Mouse (Mus musculus): ENCODE data around the gene Camta1.

Gene Camta1

DNA sequence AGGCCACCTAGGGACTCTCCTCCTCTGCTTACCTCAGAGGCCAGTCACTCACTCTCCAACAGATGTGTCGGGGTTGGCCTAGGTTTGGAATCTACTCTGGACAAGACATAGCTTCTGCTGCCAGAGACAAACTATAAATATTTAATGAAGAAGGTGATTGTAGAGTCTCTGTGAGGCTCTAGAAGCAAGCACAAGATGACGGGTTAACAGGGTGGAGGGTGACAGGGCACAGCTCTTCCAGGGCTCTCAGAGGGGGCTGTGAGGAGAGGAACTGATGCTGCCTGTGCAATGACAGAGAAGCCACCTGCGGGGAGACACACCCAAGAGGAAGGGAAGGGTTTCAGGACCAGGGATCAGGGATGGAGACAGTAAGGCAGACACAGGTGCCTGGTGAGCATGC lies 682.0 kb downstream of the Camta1 start:
- DNase-seq, result no peak

DNA sequence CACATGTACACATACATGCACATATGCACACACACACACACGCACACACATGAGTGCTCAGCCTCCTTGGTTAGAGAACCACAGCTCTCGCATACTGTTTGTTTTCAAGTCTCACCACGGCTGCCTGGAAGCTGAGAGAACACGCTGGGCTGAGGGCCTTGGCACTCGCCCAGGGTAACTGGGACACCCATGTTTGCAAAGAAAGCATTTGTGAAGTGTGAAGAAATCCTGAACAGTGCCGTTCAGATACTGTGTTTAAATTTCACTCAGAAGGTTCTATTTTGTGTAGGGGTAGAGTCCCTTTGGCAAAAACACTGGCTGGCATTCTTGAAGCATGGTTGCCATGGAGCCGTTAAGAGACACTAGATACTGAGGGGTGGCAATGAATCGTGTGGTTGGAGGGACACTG lies 682.7 kb downstream of the Camta1 start:
- peak; percentile 72 for DNase-seq

DNA sequence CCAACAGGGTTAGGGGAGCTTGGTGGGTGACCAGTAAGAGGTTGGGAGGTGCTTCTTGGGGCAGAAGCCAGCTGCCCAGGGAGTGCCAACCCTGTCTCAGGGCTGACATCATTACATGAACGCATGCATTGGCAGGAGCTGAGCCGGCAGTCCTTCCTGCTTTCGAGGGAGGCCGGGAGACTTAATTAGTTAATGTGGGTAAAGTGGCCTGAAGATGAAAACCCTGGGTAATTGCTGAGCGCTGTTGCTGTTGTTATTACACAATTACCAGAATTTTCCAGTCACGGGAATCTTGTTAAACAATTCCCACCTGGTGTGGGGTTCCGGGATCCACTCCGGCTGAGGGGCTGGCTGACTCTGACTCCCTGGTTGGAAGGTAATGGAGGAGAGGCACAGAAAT lies 689.1 kb downstream of the Camta1 start:
- no peak for DNase-seq

DNA sequence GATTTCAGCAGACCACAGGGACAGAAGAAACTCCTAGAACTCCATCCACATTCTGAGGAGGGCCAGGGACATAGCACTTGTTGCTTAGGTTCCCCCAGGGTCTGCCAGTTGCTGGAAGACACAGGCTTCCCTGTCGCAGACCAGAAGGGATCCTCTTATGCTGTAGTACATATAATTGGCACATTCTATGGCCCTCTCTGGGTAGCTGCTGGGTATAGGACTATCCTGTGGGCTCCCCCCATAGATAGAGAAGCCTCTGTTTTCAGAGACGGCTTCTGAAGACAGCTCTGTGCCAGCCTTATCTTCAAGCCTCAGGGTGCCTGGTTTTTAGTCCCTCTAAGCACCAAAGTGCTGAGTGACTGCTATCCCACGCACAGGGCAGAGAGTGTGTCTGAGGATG lies 690.6 kb downstream of the Camta1 start:
- no peak for DNase-seq

DNA sequence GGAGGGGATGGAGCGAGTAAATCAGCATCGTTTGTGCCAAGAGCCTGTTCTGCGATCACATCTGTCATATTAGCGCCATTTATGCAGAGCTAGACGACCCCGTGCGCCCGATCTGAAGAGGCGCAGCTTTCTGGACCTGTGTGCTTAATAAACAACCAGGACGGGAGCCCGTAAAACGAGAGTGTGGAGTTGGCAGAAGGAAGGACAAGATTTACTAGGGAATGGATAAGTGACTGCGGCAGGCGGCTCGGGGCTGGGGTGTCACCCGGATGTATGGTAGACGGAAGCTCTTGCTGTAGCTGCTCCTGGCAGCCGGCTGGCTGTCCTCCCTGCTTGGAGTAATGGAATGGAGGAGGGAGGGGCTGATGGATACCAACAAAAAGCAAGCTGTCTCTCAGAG lies 691.0 kb downstream of the Camta1 start:
- DNase-seq, result no peak

DNA sequence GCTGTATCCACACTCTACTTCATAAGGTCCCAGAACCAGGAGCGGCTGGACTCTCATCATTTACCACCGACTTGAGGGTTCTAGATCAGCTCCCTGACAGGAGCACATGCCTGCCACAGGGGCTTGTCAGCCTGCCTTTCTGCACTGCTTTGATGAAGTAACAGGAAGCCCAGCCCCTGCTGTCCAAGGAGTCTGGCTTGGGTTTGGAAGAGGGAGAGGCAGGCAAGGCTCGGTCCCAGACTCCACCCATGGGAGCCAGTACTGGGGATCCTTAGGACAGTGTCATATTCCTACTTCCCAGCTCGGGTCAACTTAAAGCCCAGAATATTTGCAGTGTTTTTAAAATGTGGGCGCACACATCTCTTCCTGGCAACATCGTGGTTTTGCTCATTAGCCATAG lies 694.7 kb downstream of the Camta1 start:
- no peak for DNase-seq

DNA sequence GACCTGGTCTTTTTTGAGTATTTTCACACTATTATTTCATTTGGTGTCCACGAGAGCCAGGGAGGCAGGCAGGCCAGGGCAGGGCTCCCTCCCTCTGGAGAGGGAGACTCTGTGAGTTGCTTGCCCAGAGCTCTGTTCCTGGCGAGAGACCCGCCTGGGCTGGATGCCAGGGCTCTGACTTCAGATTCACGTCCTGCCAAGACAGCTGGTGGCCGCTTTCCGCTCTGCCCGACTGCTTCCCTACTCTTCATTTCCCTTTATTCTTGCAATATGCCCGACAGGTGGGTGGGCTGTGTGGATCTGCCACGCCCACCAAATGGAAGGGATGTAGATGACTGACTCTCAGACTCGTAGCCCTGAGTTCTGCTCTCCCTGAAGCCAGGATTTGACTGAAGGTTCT lies 696.1 kb downstream of the Camta1 start:
- DNase-seq, result peak; percentile 92

DNA sequence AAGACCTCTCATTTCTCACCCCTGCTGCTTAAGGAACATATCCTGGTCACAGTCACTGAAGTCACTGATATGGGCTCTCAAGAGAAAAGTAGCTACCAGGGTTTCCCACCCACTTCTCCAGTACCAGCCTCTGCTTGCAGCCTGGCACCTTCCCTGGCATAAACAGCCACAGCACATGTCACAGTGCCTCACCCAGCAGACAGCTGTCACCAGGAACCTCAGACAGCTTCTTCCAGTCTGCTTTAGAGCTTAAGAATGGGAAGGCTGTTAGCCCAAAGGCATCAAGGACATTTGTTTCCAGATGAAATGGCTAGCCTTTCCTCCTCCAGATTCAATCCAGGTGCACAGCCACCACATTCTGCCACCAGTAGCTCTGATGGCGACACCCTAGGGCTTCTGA lies 697.4 kb downstream of the Camta1 start:
- no peak for DNase-seq

DNA sequence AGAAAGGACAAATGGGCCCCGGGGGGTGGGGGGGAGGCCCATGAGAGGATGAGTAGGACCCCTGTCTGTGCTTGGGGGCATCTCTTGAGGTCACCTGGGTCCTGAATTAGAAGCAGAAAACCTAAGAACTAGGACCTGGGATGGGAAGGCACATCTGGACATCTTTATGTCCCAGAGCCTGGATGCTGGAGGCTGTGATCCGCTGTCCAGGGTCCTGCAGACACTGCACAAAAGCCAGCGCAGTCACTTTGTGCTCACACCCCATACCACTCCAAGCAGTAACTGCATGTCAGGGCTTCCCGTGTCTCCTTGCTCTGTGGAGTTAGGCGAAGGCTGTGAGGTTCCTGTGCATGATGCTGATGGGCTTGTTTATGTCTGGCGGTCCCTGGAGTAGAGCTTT lies 699.8 kb downstream of the Camta1 start:
- no peak for DNase-seq

DNA sequence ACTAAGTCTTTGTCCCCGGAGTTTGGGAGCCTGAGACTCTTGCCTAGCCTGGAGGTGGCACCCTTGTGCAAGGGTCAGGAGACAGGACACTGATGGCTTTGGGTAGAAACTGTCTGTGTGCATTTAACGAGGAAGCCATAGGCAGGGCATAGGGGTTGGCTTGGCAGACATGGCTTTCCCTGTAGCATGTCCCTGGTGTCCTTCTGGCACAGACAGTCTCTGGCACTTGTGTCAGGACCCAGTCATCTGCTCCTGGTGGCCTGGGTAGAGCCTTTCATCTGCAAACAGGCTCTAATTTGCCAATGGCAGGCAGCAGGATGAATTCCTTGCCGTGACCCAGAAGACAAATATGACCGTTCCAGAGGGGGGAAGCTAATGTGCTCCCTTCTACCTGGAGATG lies 700.7 kb downstream of the Camta1 start:
- DNase-seq, result no peak

DNA sequence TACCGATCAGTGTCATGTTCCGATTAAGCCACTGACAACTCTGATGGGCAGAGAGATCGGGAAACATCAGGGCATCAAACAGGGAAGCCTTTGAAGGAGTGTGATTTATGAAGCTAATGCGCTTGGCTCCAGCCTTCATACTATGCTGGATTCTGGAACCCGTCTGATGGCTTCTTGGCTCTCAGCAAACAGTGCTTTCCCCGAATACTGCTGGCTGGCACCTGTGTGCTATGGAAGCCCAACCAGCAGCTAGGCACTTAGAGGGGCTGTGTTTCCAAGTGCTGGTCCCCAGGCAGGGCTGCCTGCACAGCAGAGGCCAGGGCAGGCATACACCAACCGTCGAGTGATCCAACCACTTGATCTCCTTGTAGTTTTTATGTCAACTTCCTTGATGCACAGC lies 701.2 kb downstream of the Camta1 start:
- no peak for DNase-seq

DNA sequence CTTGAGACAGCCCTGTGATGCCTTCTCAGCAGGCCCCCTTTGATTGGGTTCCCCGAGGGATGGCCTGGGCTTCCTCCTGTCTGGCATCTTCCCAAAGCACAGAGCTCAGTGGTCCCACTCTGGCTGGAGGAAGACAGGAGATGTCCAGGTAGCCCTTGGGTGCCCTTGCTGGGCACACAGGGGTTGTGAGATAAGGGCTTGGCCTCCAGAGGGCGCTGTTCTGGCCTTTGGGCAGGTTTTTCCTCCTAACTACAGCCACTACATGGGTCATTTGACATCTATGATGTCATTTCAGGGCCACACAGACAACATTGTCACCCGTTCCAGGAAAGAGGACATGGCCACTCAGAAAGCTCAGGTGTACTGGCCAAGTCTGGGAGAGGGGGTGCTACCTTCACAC lies 703.4 kb downstream of the Camta1 start:
- no peak for DNase-seq

DNA sequence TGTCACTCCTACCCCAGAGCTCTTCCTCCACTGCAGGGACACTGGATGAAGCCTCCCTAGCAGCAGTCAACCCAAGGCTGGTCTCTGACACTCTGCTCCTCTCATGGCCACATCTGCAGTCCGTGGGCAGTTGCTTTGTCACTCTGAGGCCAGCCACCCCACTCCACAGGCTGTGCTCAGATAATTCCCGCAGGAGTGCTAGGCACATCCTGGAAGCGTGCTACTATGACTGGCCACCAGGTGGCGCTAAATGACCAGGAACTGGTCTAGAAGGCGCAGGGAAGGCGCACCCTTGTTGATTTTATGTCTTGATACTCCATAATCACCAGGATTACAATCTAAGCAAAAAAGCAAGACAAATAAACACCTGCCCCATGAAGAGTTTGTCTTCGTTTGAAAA lies 704.8 kb downstream of the Camta1 start:
- peak; percentile 90 for DNase-seq

DNA sequence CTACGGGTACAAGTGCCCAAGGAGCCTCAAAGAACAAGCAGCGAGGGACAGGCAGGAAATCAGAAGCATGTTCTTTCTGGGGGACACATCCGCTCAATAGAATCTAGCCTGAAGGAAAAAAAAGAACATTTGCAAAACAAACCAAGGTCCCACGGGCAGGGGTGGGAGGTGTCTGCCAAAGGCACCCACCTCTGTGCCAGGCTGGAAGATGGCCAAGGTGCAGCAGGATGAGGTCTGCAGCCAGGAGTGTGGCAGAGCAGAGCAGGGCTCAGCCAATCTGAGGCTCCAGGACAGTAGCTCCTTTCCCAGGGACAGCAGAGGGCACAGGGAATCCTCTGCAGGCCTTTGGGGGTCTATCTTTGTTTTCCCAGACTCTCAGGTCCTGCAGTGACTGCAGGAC lies 706.1 kb downstream of the Camta1 start:
- no peak for DNase-seq

DNA sequence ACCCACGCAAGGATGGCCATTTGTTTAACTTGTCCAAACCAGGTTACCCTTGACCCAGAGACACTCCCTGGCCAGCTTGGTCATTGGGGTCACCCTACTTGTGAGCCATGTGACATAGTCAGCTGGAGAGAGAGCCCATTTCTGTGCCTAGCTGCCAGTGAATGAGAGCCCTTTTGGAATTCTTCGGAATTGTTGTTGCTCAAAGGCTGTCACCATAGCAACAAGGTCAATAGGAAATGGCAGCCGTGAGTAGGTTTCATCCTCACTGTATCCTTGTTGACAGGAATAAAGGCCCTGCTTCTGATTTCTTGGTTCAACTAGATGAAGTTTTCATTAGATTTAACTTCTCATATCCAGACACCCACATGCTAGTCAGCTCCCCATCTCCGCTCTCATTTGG lies 707.4 kb downstream of the Camta1 start:
- DNase-seq, result no peak

DNA sequence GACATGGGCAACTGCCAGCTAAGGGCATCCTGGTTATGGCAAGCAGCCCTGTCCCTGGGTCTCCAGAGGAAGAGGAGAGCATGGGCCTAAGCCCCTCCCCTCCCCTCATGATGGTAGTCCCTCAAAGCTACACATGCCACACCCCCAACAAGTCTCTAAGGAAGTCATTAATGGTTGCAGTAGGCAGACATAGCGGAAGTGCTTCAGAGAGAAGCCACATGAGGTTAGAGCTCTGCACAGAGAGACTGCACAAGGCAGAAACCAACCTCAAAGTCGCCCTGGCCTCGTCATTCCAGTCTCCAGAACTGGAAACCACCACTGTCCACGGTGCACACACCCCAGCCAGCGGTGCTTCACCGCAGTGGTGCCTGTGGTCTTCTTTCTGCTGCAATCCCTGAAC lies 709.7 kb downstream of the Camta1 start:
- no peak for DNase-seq

DNA sequence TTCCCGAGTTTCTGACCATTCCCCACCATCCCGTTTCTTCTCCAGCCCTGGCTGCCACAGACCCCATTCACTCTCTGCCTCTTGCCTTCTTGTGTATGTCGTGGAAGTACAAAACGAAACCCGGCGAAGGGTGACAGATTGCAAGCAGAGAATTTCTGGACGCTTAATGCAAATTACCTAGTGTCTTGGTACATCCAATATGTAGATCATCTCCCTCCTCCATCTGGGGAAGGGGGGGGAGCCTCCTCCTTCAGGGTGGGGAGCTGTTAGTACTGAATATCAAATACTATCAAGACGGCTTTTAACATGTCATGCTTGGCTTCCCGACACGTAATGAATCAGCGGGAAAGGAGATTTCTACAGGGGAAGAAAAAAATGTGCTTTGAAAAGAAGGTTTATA lies 710.8 kb downstream of the Camta1 start:
- no peak for DNase-seq

DNA sequence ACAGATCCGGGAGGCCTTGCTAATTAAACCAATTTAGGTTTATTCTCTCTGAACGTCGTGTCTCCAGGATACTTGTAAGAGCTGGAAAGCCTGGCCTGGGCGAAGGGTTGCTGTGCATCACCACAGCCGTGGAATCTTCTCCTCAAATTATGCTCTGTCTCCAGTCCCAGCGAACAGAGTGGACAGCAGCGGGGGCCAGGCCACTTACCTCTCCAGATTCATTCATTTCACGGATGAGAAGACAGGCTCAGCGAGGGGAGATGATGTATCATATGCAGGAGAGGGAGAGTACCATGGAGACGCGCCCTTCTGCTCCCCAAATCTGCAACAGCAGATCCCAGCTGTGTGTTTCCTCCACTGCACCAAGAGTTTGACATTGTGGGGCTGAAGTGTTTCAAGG lies 711.6 kb downstream of the Camta1 start:
- no peak for DNase-seq

DNA sequence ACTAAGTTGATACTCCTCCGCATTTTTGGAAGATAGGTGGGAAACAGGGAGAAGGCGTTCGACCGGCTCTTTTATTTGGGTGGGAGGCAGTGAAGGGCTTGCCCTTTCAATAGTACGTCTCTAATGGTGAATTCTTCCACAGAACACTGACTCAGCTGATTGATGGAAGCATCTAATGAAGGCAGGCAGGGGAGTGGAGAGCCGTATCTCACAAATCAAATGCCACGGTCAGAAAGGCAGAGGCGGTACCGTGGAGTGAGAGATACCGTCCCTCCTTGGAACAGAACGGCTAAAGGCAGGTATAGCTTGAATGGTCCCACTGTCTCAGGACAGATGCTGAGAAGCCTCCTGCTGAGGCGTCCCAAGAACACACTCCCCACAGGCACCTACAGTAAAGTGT lies 714.1 kb downstream of the Camta1 start:
- no peak for DNase-seq

DNA sequence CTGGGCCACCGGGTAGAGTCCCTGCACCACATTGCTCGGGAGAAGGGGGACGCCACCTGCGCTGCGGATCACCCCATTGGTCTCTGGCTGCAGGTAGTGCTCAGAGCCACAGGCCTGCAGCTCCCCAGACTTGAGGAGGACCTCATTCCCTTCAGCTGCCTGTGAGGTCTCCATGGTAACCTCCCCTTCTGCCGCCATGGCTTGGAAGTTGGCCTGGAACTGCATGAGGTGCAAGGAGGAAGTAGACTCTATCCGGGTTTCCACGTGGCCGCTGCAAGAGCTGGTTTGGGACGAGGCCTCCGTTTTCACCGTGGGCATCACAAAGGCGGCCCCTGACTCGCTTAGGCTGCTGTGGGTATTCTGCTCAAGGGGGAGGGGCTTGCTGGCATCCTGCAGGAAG lies 717.6 kb downstream of the Camta1 start:
- no peak for DNase-seq

DNA sequence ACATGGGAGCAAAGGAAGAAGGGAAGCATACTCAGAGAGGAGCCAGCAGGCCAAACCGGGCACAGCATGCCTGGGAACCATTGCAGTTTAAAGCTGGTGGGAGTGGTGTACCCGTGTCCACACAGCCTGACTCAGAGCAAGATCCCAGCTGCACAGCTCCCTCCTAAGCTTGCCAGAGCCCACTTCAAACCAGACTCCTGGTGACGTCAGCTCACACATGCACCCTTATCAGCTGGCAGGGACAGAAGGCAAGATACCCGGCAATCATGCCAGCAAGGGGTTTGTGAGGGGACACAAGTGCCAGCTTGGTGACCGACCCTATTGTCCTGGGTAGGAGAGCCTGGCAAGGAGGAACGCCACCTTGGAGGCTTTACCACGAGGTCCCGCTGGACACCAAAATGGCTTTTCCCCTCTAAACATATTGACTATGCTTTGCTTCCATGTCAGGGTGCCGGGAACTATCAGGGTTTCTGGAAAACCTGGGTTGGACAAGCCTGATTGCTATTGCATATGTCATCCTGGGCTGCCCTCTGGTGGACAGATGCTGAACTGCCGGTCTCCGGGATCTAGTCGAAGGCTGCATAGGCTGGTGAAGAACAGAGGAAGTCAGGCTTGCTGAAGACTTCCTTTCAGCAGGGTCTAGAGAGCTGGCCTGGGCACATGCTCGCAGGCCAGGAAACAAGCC lies 720.3 kb downstream of the Camta1 start:
- peak; percentile 97 for DNase-seq

DNA sequence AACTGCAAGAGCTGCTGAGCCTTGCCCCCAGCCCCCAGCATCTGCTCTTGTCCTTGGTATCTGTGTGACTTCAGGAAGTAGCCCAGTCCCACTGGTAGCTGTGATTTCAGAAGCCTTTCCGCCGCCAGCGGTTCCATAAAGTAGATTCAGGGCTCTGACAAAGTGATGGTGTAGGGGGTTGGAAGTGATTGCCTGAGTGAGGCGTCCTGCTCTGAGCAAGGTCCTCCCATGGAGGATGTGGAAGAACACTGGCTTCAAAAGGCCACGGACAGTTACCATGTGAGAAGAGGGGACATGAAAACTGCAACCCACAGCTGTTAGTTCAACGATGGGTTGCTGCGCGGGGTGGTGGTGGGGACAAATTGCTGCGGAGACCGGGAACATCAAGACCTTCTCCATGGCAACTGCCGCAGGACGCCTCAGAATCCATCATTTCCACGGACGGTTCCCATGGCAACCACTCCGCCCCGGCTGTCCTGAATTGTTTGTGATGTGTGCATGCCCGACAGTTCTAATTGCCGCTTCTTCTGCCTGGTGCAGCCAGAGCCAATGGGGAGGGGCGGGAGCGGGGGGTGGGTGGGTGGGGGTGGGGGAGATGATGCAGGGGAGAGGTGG lies 721.2 kb downstream of the Camta1 start:
- DNase-seq, result no peak

DNA sequence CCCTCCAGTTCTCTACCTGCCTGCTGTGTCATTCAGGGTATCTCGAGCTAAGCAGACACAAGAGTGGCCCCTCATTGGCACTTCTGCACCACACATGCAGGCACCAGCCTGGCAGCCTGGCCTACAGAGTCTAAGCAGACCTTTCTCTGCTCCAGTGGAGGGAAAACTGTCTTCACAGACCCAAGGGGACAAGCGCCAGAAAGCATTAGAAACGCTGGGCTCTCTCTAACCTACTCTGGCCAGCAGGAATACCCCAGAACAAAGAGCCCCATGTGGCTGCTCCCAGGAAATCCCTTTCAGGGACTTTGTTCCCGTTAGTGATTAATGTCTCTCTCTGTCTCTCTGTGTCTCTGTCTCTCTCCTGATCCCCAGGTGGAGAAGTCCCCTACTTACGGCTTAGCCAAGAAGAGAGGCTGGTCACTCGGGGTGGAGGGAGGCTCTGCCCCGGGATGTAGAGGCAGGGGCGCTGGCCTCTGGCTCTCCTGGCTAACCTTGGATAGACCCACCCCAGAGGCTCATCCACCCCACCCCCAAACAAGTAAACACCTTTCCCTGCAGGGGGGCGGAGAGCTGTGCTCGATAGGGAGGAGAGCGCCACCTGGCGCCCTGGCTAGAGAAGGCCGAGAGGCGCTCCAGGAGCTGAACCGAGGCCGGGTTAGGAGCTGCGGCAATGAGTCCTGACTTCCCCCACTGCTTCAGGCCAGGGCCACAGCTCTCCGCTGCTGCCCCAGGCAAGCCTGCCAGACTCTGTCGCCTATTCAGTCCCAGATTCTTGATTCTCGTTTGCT lies 722.4 kb downstream of the Camta1 start:
- peak; percentile 70 for DNase-seq

DNA sequence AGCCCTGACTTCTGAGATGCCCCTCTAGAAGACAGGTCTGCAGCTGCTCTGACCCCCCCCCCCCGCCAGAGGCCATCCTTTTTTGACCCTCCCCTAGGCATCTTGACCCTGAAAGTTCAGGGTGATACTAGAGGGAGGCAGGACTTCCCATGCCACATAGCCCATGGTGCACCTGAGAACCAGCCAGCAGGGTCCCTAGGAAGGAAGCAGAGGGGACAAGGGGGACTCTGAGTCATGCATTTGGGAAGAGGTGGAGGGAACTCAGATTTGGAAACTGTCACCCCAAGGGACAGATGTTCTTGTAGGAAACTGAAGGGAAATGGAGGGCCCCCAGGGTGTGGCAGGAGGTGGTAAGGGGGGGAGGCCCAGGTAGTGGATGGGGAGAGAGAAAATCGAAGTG lies 723.1 kb downstream of the Camta1 start:
- DNase-seq, result no peak

All from lung, postnatal 36 days (tissue).